Mouse (Mus musculus) C2C12 (cell line): Measurements from ENCODE around the gene Cnbp.

Experiments
- CTCF ChIP-seq: IDR thresholded peaks from one replicate; pipeline ENCODE4 v1.5.1; 2011; ENCODE audit not compliant: control insufficient read depth, insufficient read depth, insufficient read length
- MAX ChIP-seq: IDR thresholded peaks from one replicate; pipeline ENCODE4 v1.6.1; 2011; ENCODE audit warnings: mild to moderate bottlenecking, control low read depth
- MYOG ChIP-seq: IDR thresholded peaks from one replicate; pipeline ENCODE4 v1.6.1; 2011; ENCODE audit not compliant: control insufficient read depth, insufficient read length; ENCODE audit errors: extremely low read depth

DNA sequence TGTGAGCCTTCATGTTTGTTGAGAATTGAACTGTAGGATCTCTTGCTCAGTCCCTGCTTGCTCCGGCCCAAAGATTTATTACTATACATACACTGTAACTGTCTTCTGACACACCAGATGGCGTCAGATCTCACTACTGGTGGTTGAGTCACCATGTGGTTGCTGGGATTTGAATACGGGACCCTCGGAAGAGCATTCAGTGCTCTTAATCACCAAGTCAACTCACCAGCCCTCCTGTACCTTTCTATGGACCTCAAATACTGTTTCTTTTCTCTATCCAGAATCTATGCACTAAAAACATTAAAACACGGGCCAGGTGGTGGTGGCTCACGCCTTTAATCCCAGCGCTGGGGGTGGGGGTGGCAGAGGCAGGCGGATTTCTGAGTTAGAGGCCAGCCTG is 9.3 kb downstream of the Cnbp start:
- TF ChIP-seq CTCF (no peak), MAX (no peak), MYOG (no peak)
